Mouse (Mus musculus): ENCODE results near the gene Rcor3. TPM values are rescaled to one million over a fixed set of nuclear protein-coding genes. Genes with fewer than 3 reads are reported as not detected.

Rcor3 gene
- polyA plus RNA-seq, 1 experiment from 2014 or later: 25.5 TPM

- H3K9me3 ChIP-seq (ENCODE audit: control insufficient read depth, low read length): no peaks in the 10 kb centered on the region
- no peaks in the 10 kb centered on the region for H3K36me3 ChIP-seq (ENCODE audit: control insufficient read depth, insufficient read depth)
- no peak overlapping the region for H3K4me2 ChIP-seq (ENCODE audit: low read length)
- no peak overlapping the region for H3K27ac ChIP-seq (ENCODE audit: low read length)
- H3K4me1 ChIP-seq (replicated peaks; ENCODE audit: control insufficient read depth, insufficient read depth, low read length): peaks cover 8% of the 10 kb centered on the region
- WGBS: 57% methylated on average over 9 of the region's 9 CpGs
- no peak overlapping the region for H3K4me3 ChIP-seq (replicated peaks; ENCODE audit: low read length)
- H3K27me3 ChIP-seq (replicated peaks; ENCODE audit: control insufficient read depth, insufficient read depth, low read length): 0 out of 2 replicates have a peak, but pooled peaks cover 3% of the 10 kb centered on the region
- ATAC-seq: no peak
- no peak overlapping the region for H3K9ac ChIP-seq (replicated peaks; ENCODE audit: low read depth, low read length)
Measured at GRCm38 (mm10) chr1:192089208-192090166, 48.4 kb downstream of the Rcor3 start.

GRCm38 (mm10) chr1:192088011-192088410 lies 49.9 kb downstream of the Rcor3 start:
- H3K27ac ChIP-seq (ENCODE audit: low read length): no peak overlapping the region
- H3K4me3 ChIP-seq (replicated peaks; ENCODE audit: low read length): no peak overlapping the region
- H3K27me3 ChIP-seq (replicated peaks; ENCODE audit: control insufficient read depth, insufficient read depth, low read length): 0 out of 2 replicates have a peak, but pooled peaks cover 3% of the 10 kb centered on the region
- H3K36me3 ChIP-seq (ENCODE audit: control insufficient read depth, insufficient read depth): no peaks in the 10 kb centered on the region
- WGBS: 81% methylated on average over 4 of the region's 4 CpGs
- ATAC-seq: no peak
- H3K4me1 ChIP-seq (replicated peaks; ENCODE audit: control insufficient read depth, insufficient read depth, low read length): peaks cover 6% of the 10 kb centered on the region
- no peak overlapping the region for H3K9ac ChIP-seq (replicated peaks; ENCODE audit: low read depth, low read length)
- H3K4me2 ChIP-seq (ENCODE audit: low read length): no peak overlapping the region
- no peaks in the 10 kb centered on the region for H3K9me3 ChIP-seq (ENCODE audit: control insufficient read depth, low read length)

- ATAC-seq: no peak
- Histone ChIP-seq H3K4me2 (ENCODE audit: low read length) (no peak overlapping the region), H3K36me3 (ENCODE audit: control insufficient read depth, insufficient read depth) (no peaks in the 10 kb centered on the region), H3K4me1 (replicated peaks; ENCODE audit: control insufficient read depth, insufficient read depth, low read length) (peaks cover 5% of the 10 kb centered on the region), H3K27me3 (replicated peaks; ENCODE audit: control insufficient read depth, insufficient read depth, low read length) (0 out of 2 replicates have a peak, but pooled peaks cover 3% of the 10 kb centered on the region), H3K9ac (replicated peaks; ENCODE audit: low read depth, low read length) (no peak overlapping the region), H3K27ac (ENCODE audit: low read length) (no peak overlapping the region), H3K4me3 (replicated peaks; ENCODE audit: low read length) (no peak overlapping the region), H3K9me3 (ENCODE audit: control insufficient read depth, low read length) (no peaks in the 10 kb centered on the region)
- 74% methylated on average over 4 of the region's 4 CpGs for whole genome bisulfite sequencing
Measured at GRCm38 (mm10) chr1:192087098-192087497, 50.8 kb downstream of the Rcor3 start.

- H3K9me3 ChIP-seq (ENCODE audit: control insufficient read depth, low read length): no peaks in the 10 kb centered on the region
- H3K4me3 ChIP-seq (replicated peaks; ENCODE audit: low read length): no peak overlapping the region
- no peaks in the 10 kb centered on the region for H3K36me3 ChIP-seq (ENCODE audit: control insufficient read depth, insufficient read depth)
- no peak overlapping the region for H3K4me2 ChIP-seq (ENCODE audit: low read length)
- no peak overlapping the region for H3K9ac ChIP-seq (replicated peaks; ENCODE audit: low read depth, low read length)
- no peak for ATAC-seq
- no peak overlapping the region for H3K27ac ChIP-seq (ENCODE audit: low read length)
- 0 out of 2 replicates have a peak, but pooled peaks cover 3% of the 10 kb centered on the region for H3K27me3 ChIP-seq (replicated peaks; ENCODE audit: control insufficient read depth, insufficient read depth, low read length)
- no peaks in the 10 kb centered on the region; the same call in 1 of the 2 replicates for H3K4me1 ChIP-seq (replicated peaks; ENCODE audit: control insufficient read depth, insufficient read depth, low read length)
- WGBS: 89% methylated on average over 12 of the region's 12 CpGs
Measured at GRCm38 (mm10) chr1:192086279-192087037, 51.4 kb downstream of the Rcor3 start.

GRCm38 (mm10) chr1:192085218-192085617 lies 52.6 kb downstream of the Rcor3 start:
- Histone ChIP-seq H3K4me3 (replicated peaks; ENCODE audit: low read length) (no peak overlapping the region), H3K9me3 (ENCODE audit: control insufficient read depth, low read length) (no peaks in the 10 kb centered on the region), H3K27me3 (replicated peaks; ENCODE audit: control insufficient read depth, insufficient read depth, low read length) (0 out of 2 replicates have a peak, but pooled peaks cover 1% of the 10 kb centered on the region), H3K4me2 (ENCODE audit: low read length) (no peak overlapping the region), H3K27ac (ENCODE audit: low read length) (no peak overlapping the region), H3K4me1 (replicated peaks; ENCODE audit: control insufficient read depth, insufficient read depth, low read length) (no peaks in the 10 kb centered on the region), H3K36me3 (ENCODE audit: control insufficient read depth, insufficient read depth) (no peaks in the 10 kb centered on the region), H3K9ac (replicated peaks; ENCODE audit: low read depth, low read length) (no peak overlapping the region)
- ATAC-seq: no peak
- WGBS: 93% methylated on average over 10 of the region's 10 CpGs

GRCm38 (mm10) chr1:192082646-192083045 lies 55.2 kb downstream of the Rcor3 start:
- no peaks in the 10 kb centered on the region for H3K4me1 ChIP-seq (replicated peaks; ENCODE audit: control insufficient read depth, insufficient read depth, low read length)
- H3K27ac ChIP-seq (ENCODE audit: low read length): no peak overlapping the region
- no peaks in the 10 kb centered on the region for H3K36me3 ChIP-seq (ENCODE audit: control insufficient read depth, insufficient read depth)
- no peak overlapping the region for H3K9ac ChIP-seq (replicated peaks; ENCODE audit: low read depth, low read length)
- no peak for ATAC-seq
- no peak overlapping the region for H3K4me2 ChIP-seq (ENCODE audit: low read length)
- no peak overlapping the region for H3K4me3 ChIP-seq (replicated peaks; ENCODE audit: low read length)
- H3K27me3 ChIP-seq (replicated peaks; ENCODE audit: control insufficient read depth, insufficient read depth, low read length): no peaks in the 10 kb centered on the region
- no peaks in the 10 kb centered on the region for H3K9me3 ChIP-seq (ENCODE audit: control insufficient read depth, low read length)
- WGBS: 82% methylated on average over 1 of the region's 1 CpGs

- no peak overlapping the region for H3K9ac ChIP-seq (replicated peaks; ENCODE audit: low read depth, low read length)
- no peak for ATAC-seq
- no peaks in the 10 kb centered on the region for H3K36me3 ChIP-seq (ENCODE audit: control insufficient read depth, insufficient read depth)
- no peaks in the 10 kb centered on the region for H3K27me3 ChIP-seq (replicated peaks; ENCODE audit: control insufficient read depth, insufficient read depth, low read length)
- H3K4me1 ChIP-seq (replicated peaks; ENCODE audit: control insufficient read depth, insufficient read depth, low read length): no peaks in the 10 kb centered on the region
- H3K4me3 ChIP-seq (replicated peaks; ENCODE audit: low read length): no peak overlapping the region
- H3K27ac ChIP-seq (ENCODE audit: low read length): no peak overlapping the region
- WGBS: 100% methylated on average over 2 of the region's 2 CpGs
- H3K4me2 ChIP-seq (ENCODE audit: low read length): no peak overlapping the region
- H3K9me3 ChIP-seq (ENCODE audit: control insufficient read depth, low read length): no peaks in the 10 kb centered on the region
Measured at GRCm38 (mm10) chr1:192081129-192081528, 56.7 kb downstream of the Rcor3 start.

- 96% methylated on average over 1 of the region's 1 CpGs for WGBS
- Histone ChIP-seq H3K4me2 (ENCODE audit: low read length) (no peak overlapping the region), H3K9me3 (ENCODE audit: control insufficient read depth, low read length) (no peaks in the 10 kb centered on the region), H3K4me1 (replicated peaks; ENCODE audit: control insufficient read depth, insufficient read depth, low read length) (peaks cover 2% of the 10 kb centered on the region; the same call in 1 of the 2 replicates), H3K9ac (replicated peaks; ENCODE audit: low read depth, low read length) (no peak overlapping the region), H3K27me3 (replicated peaks; ENCODE audit: control insufficient read depth, insufficient read depth, low read length) (no peaks in the 10 kb centered on the region), H3K4me3 (replicated peaks; ENCODE audit: low read length) (no peak overlapping the region), H3K36me3 (ENCODE audit: control insufficient read depth, insufficient read depth) (no peaks in the 10 kb centered on the region), H3K27ac (ENCODE audit: low read length) (no peak overlapping the region)
- no peak for ATAC-seq
Measured at GRCm38 (mm10) chr1:192079121-192079520, 58.7 kb downstream of the Rcor3 start.

- Histone ChIP-seq H3K4me2 (ENCODE audit: low read length) (no peak overlapping the region), H3K9ac (replicated peaks; ENCODE audit: low read depth, low read length) (no peak overlapping the region), H3K4me3 (replicated peaks; ENCODE audit: low read length) (no peak overlapping the region), H3K4me1 (replicated peaks; ENCODE audit: control insufficient read depth, insufficient read depth, low read length) (peaks cover 2% of the 10 kb centered on the region; the same call in 1 of the 2 replicates), H3K27ac (ENCODE audit: low read length) (no peak overlapping the region), H3K27me3 (replicated peaks; ENCODE audit: control insufficient read depth, insufficient read depth, low read length) (no peaks in the 10 kb centered on the region), H3K36me3 (ENCODE audit: control insufficient read depth, insufficient read depth) (no peaks in the 10 kb centered on the region), H3K9me3 (ENCODE audit: control insufficient read depth, low read length) (no peaks in the 10 kb centered on the region)
- 74% methylated on average over 3 of the region's 3 CpGs for WGBS
- ATAC-seq: no peak
Measured at GRCm38 (mm10) chr1:192078406-192078805, 59.5 kb downstream of the Rcor3 start.
